8 mouse cellular contexts compared by ENCODE assay signal in genomic region chr19:47315091-47315916, GRCm38 (mm10).
DNase-seq lines count a peak whose midpoint lies in the region; ATAC-seq and TF ChIP-seq lines count a peak whose summit lies in the region.

No protein-coding gene starts in this region.

- peaks cover 12% of the 10 kb centered on the region for H3K36me3 ChIP-seq in hindbrain, embryonic 10.5 days
- H3K36me3 ChIP-seq in hindbrain, postnatal 0 days (ENCODE audit: insufficient read depth, low read length) = no peaks in the 10 kb centered on the region
- H3K36me3 ChIP-seq in ES-E14 (ENCODE audit: control insufficient read depth, insufficient read depth, low read length, poor library complexity, severe bottlenecking) = no peaks in the 10 kb centered on the region; the same call in 1 of the 2 replicates
- no peaks in the 10 kb centered on the region for H3K36me3 ChIP-seq in forebrain, postnatal 0 days (ENCODE audit: insufficient read depth)
- no peaks in the 10 kb centered on the region for H3K36me3 ChIP-seq in lung, postnatal 0 days (ENCODE audit: insufficient read depth, low read length)
- H3K36me3 ChIP-seq in thymus, adult 2 months (ENCODE audit: control insufficient read depth, insufficient read depth, low read length) = no peaks in the 10 kb centered on the region

- H3K9ac ChIP-seq in hindbrain, postnatal 0 days (replicated peaks; ENCODE audit: low read length) = no peak overlapping the region
- H3K9ac ChIP-seq in ES-E14 (ENCODE audit: insufficient read depth, low read depth, low read length, poor library complexity, severe bottlenecking) = peak overlapping the region; percentile 45
- H3K9ac ChIP-seq in forebrain, postnatal 0 days = 0 out of 2 replicates have a peak overlapping the region, but pooled peaks have one; percentile 47
- H3K9ac ChIP-seq in lung, postnatal 0 days (replicated peaks; ENCODE audit: low read depth) = 0 out of 2 replicates have a peak overlapping the region, but pooled peaks have one; percentile 66

- in situ Hi-C loops in ES-E14 (cut with MboI; ENCODE audit: low sequenced_read_pairs in 2 of 2, unreplicated experiment in 2 of 2) = no loop called here

- TF ChIP-seq CTCF in hindbrain, postnatal 0 days (IDR thresholded peaks at IDR 0.05; ENCODE audit: low read depth) = no peak
- no peak for TF ChIP-seq CTCF in forebrain, postnatal 0 days (IDR thresholded peaks at IDR 0.05; ENCODE audit: low read depth)
- TF ChIP-seq CTCF in lung, postnatal 0 days (IDR thresholded peaks at IDR 0.05) = no peak
- TF ChIP-seq CTCF in thymus, adult 2 months (IDR thresholded peaks at IDR 0.05; ENCODE audit: borderline replicate concordance, control insufficient read depth, extremely low read depth, insufficient read depth, low read length, poor library complexity) = no peak

- no peak overlapping the region for H3K4me2 ChIP-seq in hindbrain, postnatal 0 days (ENCODE audit: low read depth, low read length)
- no peak overlapping the region for H3K4me2 ChIP-seq in forebrain, postnatal 0 days (ENCODE audit: low read depth)
- H3K4me2 ChIP-seq in lung, postnatal 0 days (replicated peaks; ENCODE audit: low read depth, low read length) = peak overlapping the region; percentile 75

- peak; percentile 89; the same call in 1 of the 2 replicates for TF ChIP-seq EP300 in lung, postnatal 0 days (IDR thresholded peaks at IDR 0.05)

- no peaks in the 10 kb centered on the region for H3K27me3 ChIP-seq in hindbrain, embryonic 10.5 days (ENCODE audit: insufficient read depth, poor library complexity, severe bottlenecking)
- H3K27me3 ChIP-seq in hindbrain, postnatal 0 days (ENCODE audit: insufficient read depth, low read length) = no peaks in the 10 kb centered on the region
- H3K27me3 ChIP-seq in forebrain, postnatal 0 days (ENCODE audit: insufficient read depth, low read length) = 0 out of 2 replicates have a peak, but pooled peaks cover 4% of the 10 kb centered on the region
- no peaks in the 10 kb centered on the region for H3K27me3 ChIP-seq in lung, postnatal 0 days (replicated peaks; ENCODE audit: insufficient read depth, low read length)
- no peaks in the 10 kb centered on the region for H3K27me3 ChIP-seq in thymus, adult 2 months (ENCODE audit: control insufficient read depth, insufficient read depth, low read length)

- TF ChIP-seq POLR2A in thymus, adult 2 months (IDR thresholded peaks at IDR 0.05; ENCODE audit: control insufficient read depth, extremely low read depth, insufficient read depth, low read length, poor library complexity) = no peak

- peak overlapping the region; percentile 89 for H3K27ac ChIP-seq in hindbrain, embryonic 10.5 days
- no peak overlapping the region for H3K27ac ChIP-seq in hindbrain, postnatal 0 days
- no peak overlapping the region for H3K27ac ChIP-seq in ES-E14 (ENCODE audit: insufficient read depth, low read depth, low read length, poor library complexity, severe bottlenecking)
- no peak overlapping the region for H3K27ac ChIP-seq in forebrain, postnatal 0 days (ENCODE audit: low read depth, low read length)
- H3K27ac ChIP-seq in lung, postnatal 0 days (ENCODE audit: low read length) = peak overlapping the region; percentile 93
- no peak overlapping the region for H3K27ac ChIP-seq in thymus, adult 2 months (ENCODE audit: control insufficient read depth, insufficient read depth, low read length)

- peaks cover 94% of the 10 kb centered on the region for H3K4me1 ChIP-seq in hindbrain, embryonic 10.5 days (replicated peaks)
- H3K4me1 ChIP-seq in hindbrain, postnatal 0 days (ENCODE audit: insufficient read depth, low read length) = peaks cover 38% of the 10 kb centered on the region
- H3K4me1 ChIP-seq in ES-E14 (ENCODE audit: control insufficient read depth in 2 of 2, insufficient read depth in 2 of 2, low read length in 2 of 2, poor library complexity in 1 of 2) = peaks cover 7 to 29% of the 10 kb centered on the region in 2 experiments
- peaks cover 7% of the 10 kb centered on the region; the same call in 1 of the 2 replicates for H3K4me1 ChIP-seq in forebrain, postnatal 0 days (ENCODE audit: insufficient read depth)
- peaks cover 32% of the 10 kb centered on the region; the same call in 1 of the 2 replicates for H3K4me1 ChIP-seq in lung, postnatal 0 days (ENCODE audit: insufficient read depth, low read depth, low read length)
- peaks cover 3% of the 10 kb centered on the region; the same call in 1 of the 2 replicates for H3K4me1 ChIP-seq in thymus, adult 2 months (replicated peaks; ENCODE audit: control insufficient read depth, insufficient read depth, low read length)

- H3K9me3 ChIP-seq in hindbrain, embryonic 10.5 days = no peaks in the 10 kb centered on the region
- H3K9me3 ChIP-seq in hindbrain, postnatal 0 days (ENCODE audit: low read length) = no peaks in the 10 kb centered on the region
- H3K9me3 ChIP-seq in ES-E14 (ENCODE audit: control insufficient read depth, insufficient read depth, low read depth, low read length) = no peaks in the 10 kb centered on the region
- H3K9me3 ChIP-seq in forebrain, postnatal 0 days (ENCODE audit: low read length) = no peaks in the 10 kb centered on the region
- no peaks in the 10 kb centered on the region for H3K9me3 ChIP-seq in lung, postnatal 0 days (ENCODE audit: low read length)

- 55% methylated on average over 14 of the region's 14 CpGs for WGBS in hindbrain, embryonic 10.5 days
- 69% methylated on average over 14 of the region's 14 CpGs for WGBS in hindbrain, postnatal 0 days
- 63% methylated on average over 14 of the region's 14 CpGs for WGBS in forebrain, postnatal 0 days
- 36% methylated on average over 14 of the region's 14 CpGs for WGBS in lung, postnatal 0 days
- WGBS in thymus, adult 2 months = 86% methylated on average over 14 of the region's 14 CpGs

- peak overlapping the region; percentile 56 for H3K4me3 ChIP-seq in hindbrain, embryonic 10.5 days
- H3K4me3 ChIP-seq in hindbrain, postnatal 0 days (ENCODE audit: low read length) = no peak overlapping the region
- peak overlapping the region; percentile 24 to 52; a peak in 2 of 4 replicates for H3K4me3 ChIP-seq in ES-E14 (ENCODE audit: insufficient read depth in 1 of 2, low read depth in 1 of 2, low read length in 2 of 2, poor library complexity in 1 of 2, severe bottlenecking in 1 of 2)
- H3K4me3 ChIP-seq in forebrain, postnatal 0 days (ENCODE audit: low read depth, low read length) = 0 out of 2 replicates have a peak overlapping the region, but pooled peaks have one; percentile 29
- H3K4me3 ChIP-seq in lung, postnatal 0 days (ENCODE audit: low read depth, low read length) = 0 out of 2 replicates have a peak overlapping the region, but pooled peaks have one; percentile 42
- no peak overlapping the region for H3K4me3 ChIP-seq in thymus, adult 2 months (ENCODE audit: control insufficient read depth, insufficient read depth, low read length)

- no peak for ATAC-seq in hindbrain, postnatal 0 days
- ATAC-seq in forebrain, postnatal 0 days = no peak
- peak; percentile 46 for ATAC-seq in lung, postnatal 0 days
- no peak for ATAC-seq in monocyte, adult 5-6 weeks (replicated peaks; ENCODE audit: insufficient number of reproducible peaks, low FRiP score, low TSS enrichment, poor library complexity, severe bottlenecking)

- DNase-seq in hindbrain, embryonic 10.5 days (ENCODE audit: low spot score) = no peak
- no peak for DNase-seq in hindbrain, postnatal 0 days (ENCODE audit: low spot score)
- DNase-seq in ES-E14 (ENCODE audit: low read depth, low spot score) = no peak
- no peak for DNase-seq in forebrain, postnatal 0 days
- DNase-seq in lung, postnatal 0 days (ENCODE audit: low spot score) = peak; percentile 90
- no peak for DNase-seq in thymus, adult 2 months
- DNase-seq in retina, postnatal 1 day = no peak

TF ChIP-seq in ES-E14, 5 proteins besides CTCF, POLR2A, EP300 and RAD21:
- TF ChIP-seq ZC3H11A (IDR thresholded peaks at IDR 0.05; ENCODE audit: borderline replicate concordance, low read depth, low read length) (no peak), HCFC1 (IDR thresholded peaks at IDR 0.05; ENCODE audit: borderline replicate concordance, insufficient read depth, low read length) (no peak), MAFK (IDR thresholded peaks at IDR 0.05; ENCODE audit: insufficient read depth, low read depth, low read length) (no peak), ZNF384 (IDR thresholded peaks at IDR 0.05; ENCODE audit: low read depth, low read length) (no peak), CHD2 (IDR thresholded peaks at IDR 0.05; ENCODE audit: low read depth, low read length) (no peak)

Comparison
In these comparisons a context has a peak if more than half of its experiments do, and no peak if none do; other contexts are left out.
1. H3K27ac ChIP-seq: peak in hindbrain, embryonic 10.5 days (single experiment) and lung, postnatal 0 days (single experiment); none in hindbrain, postnatal 0 days (single experiment), ES-E14 (single experiment), forebrain, postnatal 0 days (single experiment) and thymus, adult 2 months (single experiment).
2. H3K4me3 ChIP-seq: peak in hindbrain, embryonic 10.5 days (single experiment), ES-E14 (2 of 2), forebrain, postnatal 0 days (single experiment) and lung, postnatal 0 days (single experiment); none in hindbrain, postnatal 0 days (single experiment) and thymus, adult 2 months (single experiment).